In the genomic region with DNA sequence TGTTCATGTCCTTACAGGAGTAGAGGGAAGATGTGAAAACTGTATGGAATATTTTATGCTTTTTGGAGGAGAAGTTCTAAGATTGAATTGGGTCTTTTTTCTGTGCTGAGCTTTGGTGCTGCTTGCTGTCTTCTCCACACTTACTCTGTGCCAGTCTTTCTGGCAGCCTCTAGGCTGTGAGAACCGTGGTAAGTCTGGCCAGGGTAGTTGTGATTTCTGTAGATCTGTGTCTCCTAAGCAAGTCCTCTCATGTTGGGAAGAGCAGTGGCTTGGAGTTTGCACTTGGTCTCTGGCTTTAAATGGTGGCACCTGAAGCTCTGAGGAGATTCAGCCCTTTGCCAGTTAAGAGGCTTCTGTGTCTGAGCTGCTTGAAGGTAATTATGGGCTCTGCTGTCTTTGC, we compare ENCODE assay signal across 11 mouse cellular contexts. TPM values are rescaled to one million over a fixed set of nuclear protein-coding genes. Genes with fewer than 3 reads are reported as not detected.
DNase-seq lines count a peak whose midpoint lies in the region; ATAC-seq and TF ChIP-seq lines count a peak whose summit lies in the region.
"Had no signal": no experiment of that assay in that cellular context is flagged by ENCODE, and none has a peak within 500 bp of the region (broad histone marks: within the 10 kb centered on the region; RNA-seq: fewer than 3 reads in every experiment).

No protein-coding gene starts in this region.

- no peaks in the 10 kb centered on the region for H3K27me3 ChIP-seq in lung, embryonic 14.5 days (ENCODE audit: insufficient read depth, low read length)
- no peaks in the 10 kb centered on the region for H3K27me3 ChIP-seq in hindbrain, embryonic 16.5 days (replicated peaks; ENCODE audit: control insufficient read depth, insufficient read depth, low read length)
- H3K27me3 ChIP-seq in neural tube, embryonic 14.5 days (ENCODE audit: control insufficient read depth, insufficient read depth, low read length) = peaks cover 2% of the 10 kb centered on the region; the same call in 1 of the 2 replicates
- H3K27me3 ChIP-seq: Patski had no signal

- H3K36me3 ChIP-seq in lung, embryonic 14.5 days (ENCODE audit: insufficient read depth) = peaks cover 3% of the 10 kb centered on the region; the same call in 1 of the 2 replicates
- H3K36me3 ChIP-seq in hindbrain, embryonic 16.5 days (ENCODE audit: control insufficient read depth, insufficient read depth, low read length) = no peaks in the 10 kb centered on the region
- H3K36me3 ChIP-seq in neural tube, embryonic 14.5 days (ENCODE audit: control insufficient read depth, insufficient read depth, low read length) = no peaks in the 10 kb centered on the region

- peak overlapping the region; percentile 80 for H3K4me2 ChIP-seq in lung, embryonic 14.5 days
- peak overlapping the region; percentile 97 for H3K4me2 ChIP-seq in hindbrain, embryonic 16.5 days (ENCODE audit: low read length)
- peak overlapping the region; percentile 97 for H3K4me2 ChIP-seq in neural tube, embryonic 14.5 days (ENCODE audit: low read depth, low read length)

- no peak for ATAC-seq in lung, embryonic 14.5 days (ENCODE audit: insufficient read depth)
- no peak for ATAC-seq in hindbrain, embryonic 16.5 days
- ATAC-seq in neural tube, embryonic 14.5 days (ENCODE audit: low read depth) = no peak
- ATAC-seq: Patski had no signal

- no peak for TF ChIP-seq CTCF in lung, embryonic 14.5 days (IDR thresholded peaks at IDR 0.05; ENCODE audit: low read depth)

- peaks cover 4% of the 10 kb centered on the region; the same call in 1 of the 2 replicates for H3K4me1 ChIP-seq in lung, embryonic 14.5 days (ENCODE audit: insufficient read depth)
- peaks cover 28% of the 10 kb centered on the region for H3K4me1 ChIP-seq in hindbrain, embryonic 16.5 days (ENCODE audit: control insufficient read depth, insufficient read depth, low read depth, low read length)
- H3K4me1 ChIP-seq in neural tube, embryonic 14.5 days (ENCODE audit: control insufficient read depth, insufficient read depth, low read length) = peaks cover 25% of the 10 kb centered on the region

- peak; percentile 52 to 59 for DNase-seq in cerebellum, postnatal 25 days
- DNase-seq in cerebellum, postnatal 4 days (ENCODE audit: low spot score in 2 of 2) = no peak
- no peak for DNase-seq in lung, embryonic 14.5 days
- no peak for DNase-seq in lung, postnatal 4 days
- no peak for DNase-seq in layer of hippocampus, adult 18-20 months (ENCODE audit: low spot score in 2 of 2)
- no peak for DNase-seq in kidney, postnatal 25 days
- DNase-seq: heart, postnatal 4 days; lung, adult 18-20 months had no signal

- WGBS in lung, embryonic 14.5 days = 61% methylated on average over 1 of the region's 1 CpGs
- 43% methylated on average over 1 of the region's 1 CpGs for WGBS in hindbrain, embryonic 16.5 days
- WGBS in neural tube, embryonic 14.5 days = 48% methylated on average over 1 of the region's 1 CpGs

- no peaks in the 10 kb centered on the region for H3K9me3 ChIP-seq in lung, embryonic 14.5 days (ENCODE audit: low read depth, low read length)
- H3K9me3 ChIP-seq in hindbrain, embryonic 16.5 days (ENCODE audit: control insufficient read depth, low read length) = no peaks in the 10 kb centered on the region
- no peaks in the 10 kb centered on the region for H3K9me3 ChIP-seq in neural tube, embryonic 14.5 days (ENCODE audit: control insufficient read depth, low read length)

- no peak overlapping the region for H3K4me3 ChIP-seq in lung, embryonic 14.5 days (ENCODE audit: low read depth, low read length)
- no peak overlapping the region for H3K4me3 ChIP-seq in hindbrain, embryonic 16.5 days (ENCODE audit: low read length)
- H3K4me3 ChIP-seq in neural tube, embryonic 14.5 days (ENCODE audit: low read depth, low read length) = peak overlapping the region; percentile 98

- no peak overlapping the region for H3K9ac ChIP-seq in lung, embryonic 14.5 days
- H3K9ac ChIP-seq in hindbrain, embryonic 16.5 days (ENCODE audit: low read depth, low read length) = no peak overlapping the region; the same call in 1 of the 2 replicates
- peak overlapping the region; percentile 98; the same call in 1 of the 2 replicates for H3K9ac ChIP-seq in neural tube, embryonic 14.5 days (replicated peaks; ENCODE audit: low read depth, low read length)

- H3K27ac ChIP-seq in lung, embryonic 14.5 days (ENCODE audit: low read depth) = no peak overlapping the region
- no peak overlapping the region for H3K27ac ChIP-seq in hindbrain, embryonic 16.5 days (ENCODE audit: low read depth, low read length)
- H3K27ac ChIP-seq in neural tube, embryonic 14.5 days (ENCODE audit: low read depth, low read length) = no peak overlapping the region

RNA-seq across cellular contexts. Expression of gene Socs7, which starts 3.2 kb away (rescaled TPM):
- 1.9 and 2.7 TPM in 2 replicates for polyA plus RNA-seq in lung, embryonic 14.5 days (2014; fragmentation: Nextera tagmentation; extraction: Ambion mirVana)
- 7.3 and 8.1 TPM in 2 replicates for polyA plus RNA-seq in hindbrain, embryonic 16.5 days (2015; fragmentation: Nextera tagmentation; extraction: Ambion mirVana)
- 6.3 and 6.7 TPM in 2 replicates for polyA plus RNA-seq in neural tube, embryonic 14.5 days (2014; fragmentation: Nextera tagmentation; extraction: Ambion mirVana)
- total RNA-seq in layer of hippocampus, adult 18-20 months (2021) = 10 to 100 TPM; 81.5 to 85.4 TPM

RNA-seq across cellular contexts. Expression of gene Gpr179, which starts 13.7 kb away (rescaled TPM):
- 0.08 and 0.09 TPM in 2 replicates for polyA plus RNA-seq in lung, embryonic 14.5 days (2014; fragmentation: Nextera tagmentation; extraction: Ambion mirVana)
- polyA plus RNA-seq in hindbrain, embryonic 16.5 days (2015; fragmentation: Nextera tagmentation; extraction: Ambion mirVana) = 0.43 and 0.51 TPM in 2 replicates
- polyA plus RNA-seq in neural tube, embryonic 14.5 days (2014; fragmentation: Nextera tagmentation; extraction: Ambion mirVana) = 0.49 and 0.71 TPM in 2 replicates
- under 1 TPM; 0.13 to 0.40 TPM for total RNA-seq in layer of hippocampus, adult 18-20 months (2021)

RNA-seq across cellular contexts. Expression of gene Arhgap23, which starts 49.8 kb away (rescaled TPM):
- 7.0 and 7.9 TPM in 2 replicates for polyA plus RNA-seq in lung, embryonic 14.5 days (2014; fragmentation: Nextera tagmentation; extraction: Ambion mirVana)
- polyA plus RNA-seq in hindbrain, embryonic 16.5 days (2015; fragmentation: Nextera tagmentation; extraction: Ambion mirVana) = 8.5 and 9.4 TPM in 2 replicates
- 9.2 and 9.6 TPM in 2 replicates for polyA plus RNA-seq in neural tube, embryonic 14.5 days (2014; fragmentation: Nextera tagmentation; extraction: Ambion mirVana)
- total RNA-seq in layer of hippocampus, adult 18-20 months (2021) = 10 to 100 TPM; 79.8 to 88.1 TPM

RNA-seq across cellular contexts. Expression of gene Mrpl45, which starts 50.0 kb away (rescaled TPM):
- polyA plus RNA-seq in lung, embryonic 14.5 days (2014; fragmentation: Nextera tagmentation; extraction: Ambion mirVana) = 46.0 and 48.1 TPM in 2 replicates
- 38.2 and 39.5 TPM in 2 replicates for polyA plus RNA-seq in hindbrain, embryonic 16.5 days (2015; fragmentation: Nextera tagmentation; extraction: Ambion mirVana)
- polyA plus RNA-seq in neural tube, embryonic 14.5 days (2014; fragmentation: Nextera tagmentation; extraction: Ambion mirVana) = 43.9 and 44.0 TPM in 2 replicates
- 10 to 100 TPM; 27.7 to 30.6 TPM for total RNA-seq in layer of hippocampus, adult 18-20 months (2021)

Comparison
In these comparisons a context has a peak if more than half of its experiments do, and no peak if none do; other contexts are left out.
1. DNase-seq: peak in cerebellum, postnatal 25 days (2 of 2); none in cerebellum, postnatal 4 days (0 of 2), lung, embryonic 14.5 days (single experiment), lung, postnatal 4 days (0 of 2), layer of hippocampus, adult 18-20 months (0 of 2) and kidney, postnatal 25 days (0 of 2).
2. Peak in every context shown above with its lines, with median percentiles within 50 percentile points of each other: H3K4me2 ChIP-seq.